Mouse (Mus musculus) gastrocnemius, postnatal 36 days (tissue): ENCODE measurements around the gene Axl. TPM values are rescaled to one million over a fixed set of nuclear protein-coding genes. Genes with fewer than 3 reads are reported as not detected.
"Not testable (repeated sequence)": the region's sequence is repeated elsewhere in the genome, so short reads cannot be mapped to it uniquely, and the experiment has no call there.

Experiments used
- DNase-seq, 2 experiments: peaks; one replicate each; pipeline ENCODE4 v3.0.0; 2022
- intact Hi-C: fragments of 180-260 bp; cut with DNase I; formaldehyde crosslinking; loops from one replicate; pipeline ENCODE4 v1.15.1; 2025
- total RNA-seq, 2 experiments: library from RNA; stranded (reverse); gene quantifications; 2 replicates each; pipeline ENCODE4 v1.2.3; 2021

Gene Axl
- total RNA-seq, 2 experiments from 2014 or later = 39.1 to 44.9 TPM

DNA sequence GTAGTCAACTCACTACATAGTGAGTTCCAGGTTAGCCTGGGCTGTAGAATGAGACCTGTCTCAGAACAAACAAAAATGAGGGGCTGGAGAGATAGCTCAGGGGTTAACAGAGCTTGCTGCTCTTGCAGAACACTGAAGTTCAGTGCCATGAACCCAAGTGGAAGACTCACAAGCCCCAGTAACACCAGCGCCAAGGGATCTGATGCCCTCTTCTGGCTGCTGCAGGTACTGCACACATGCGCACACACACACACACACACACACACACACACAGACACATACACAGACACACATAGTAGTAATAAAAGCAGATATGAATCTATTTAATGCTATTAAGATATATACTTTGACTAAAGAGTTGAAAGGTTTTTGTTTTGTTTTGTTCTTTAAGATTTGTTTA is 10.0 kb upstream of the Axl start:
- intact Hi-C loops = no loop called here
- no peak for DNase-seq

DNA sequence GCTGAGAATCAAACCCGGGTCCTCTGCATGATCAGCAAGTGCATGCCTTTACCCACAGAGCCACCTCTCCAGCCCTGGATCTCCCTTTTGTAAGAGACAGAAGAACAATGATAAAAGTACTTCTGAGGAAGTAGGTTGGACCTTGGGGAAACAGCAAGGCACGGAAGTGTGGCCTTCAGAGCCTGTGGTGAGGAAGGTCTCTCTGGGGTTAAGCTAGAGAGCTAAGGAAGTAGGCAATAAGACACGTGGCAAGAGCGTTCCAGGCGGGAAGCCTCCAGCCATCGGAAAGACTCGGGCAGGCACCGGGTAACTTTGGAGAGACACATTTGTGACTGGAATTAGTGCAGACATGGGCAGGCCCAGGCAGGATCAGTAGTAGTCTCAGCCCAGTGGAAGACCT is 6.3 kb upstream of the Axl start:
- no peak for DNase-seq
- intact Hi-C loops = no loop called here

DNA sequence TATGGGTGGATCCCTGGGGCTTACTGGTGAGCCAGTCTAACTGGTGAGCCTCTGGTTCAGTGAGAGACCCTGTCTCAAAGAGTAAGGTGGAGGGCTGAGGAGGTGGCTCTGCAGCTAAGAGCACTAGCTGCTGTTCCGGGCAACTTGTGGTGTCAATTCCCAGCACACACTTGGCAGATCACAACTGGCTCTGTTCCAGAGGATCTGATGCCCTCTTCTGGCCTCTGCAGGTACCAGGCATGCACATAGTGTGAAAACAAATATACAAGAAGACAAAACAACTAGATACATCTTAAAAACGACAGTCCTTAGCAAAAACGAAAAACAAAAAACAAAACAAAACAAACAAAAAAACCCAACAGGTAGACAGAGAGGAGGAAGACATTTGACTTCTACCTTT is 5.2 kb upstream of the Axl start:
- no peak for DNase-seq

DNA sequence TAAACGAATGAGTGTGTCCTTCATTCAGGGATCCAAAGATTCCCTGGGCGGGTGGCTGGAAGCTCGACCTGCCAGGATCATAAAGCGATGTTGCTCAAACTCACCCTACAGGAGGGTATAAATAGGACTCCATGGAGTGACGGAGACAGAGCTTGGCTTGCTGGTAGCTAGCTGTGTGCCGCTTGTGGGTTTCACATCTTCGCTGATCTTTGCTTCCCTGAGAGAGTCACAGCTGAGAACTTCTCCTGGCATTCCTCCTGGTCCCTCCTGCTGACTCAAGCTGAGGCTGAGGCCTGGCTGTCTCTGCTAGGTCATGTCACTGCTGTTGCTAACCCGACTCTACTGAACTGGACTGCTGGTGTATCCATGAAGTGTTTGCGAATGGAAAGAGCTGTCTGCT is 4.5 kb upstream of the Axl start:
- intact Hi-C loops, DNase-seq: not testable (repeated sequence)

More for the DNA sequence above, 5.2 kb upstream of the Axl start:
- intact Hi-C loops = no loop called here

DNA sequence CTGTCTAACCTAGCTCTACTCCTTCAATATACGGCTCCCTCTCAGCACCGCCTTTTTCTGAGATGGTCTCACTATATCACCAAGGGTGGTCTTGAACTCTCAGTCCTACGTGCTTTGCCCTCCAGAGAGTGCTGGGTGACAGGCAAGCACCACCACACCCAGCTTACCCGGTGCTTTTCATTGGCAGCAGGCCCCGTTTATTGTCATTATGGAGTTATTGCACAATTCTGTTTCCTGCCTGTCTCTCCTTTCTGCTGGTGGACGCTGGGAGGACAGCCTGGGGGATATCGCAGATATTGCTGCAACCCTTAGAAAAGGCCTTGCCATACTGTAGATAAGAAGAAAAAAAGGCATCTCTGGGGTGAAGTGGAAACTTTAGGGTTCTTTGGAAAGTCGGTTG is 2.1 kb upstream of the Axl start:
- intact Hi-C loops = loop anchor here (1.0 kb wide), 1 partner anchor 26 kb away; no protein-coding TSS in a partner anchor
- no peak for DNase-seq

DNA sequence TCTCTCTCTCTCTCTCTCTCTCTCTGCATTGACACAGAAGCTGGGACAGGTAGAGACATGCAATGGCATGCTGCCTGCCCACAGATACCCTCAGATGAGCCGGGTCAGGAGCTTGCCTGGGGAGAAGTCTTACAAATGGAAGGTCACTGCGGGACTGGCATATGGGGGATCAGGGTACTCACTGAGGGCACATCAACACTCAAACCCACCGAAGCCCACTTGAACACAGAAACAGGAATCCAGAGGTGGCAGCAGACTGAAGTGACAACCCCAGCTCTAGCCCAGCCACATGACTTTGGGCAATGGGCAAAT is 580 bp upstream of the Axl start:
- intact Hi-C loops = no loop called here
- DNase-seq = no peak

DNA sequence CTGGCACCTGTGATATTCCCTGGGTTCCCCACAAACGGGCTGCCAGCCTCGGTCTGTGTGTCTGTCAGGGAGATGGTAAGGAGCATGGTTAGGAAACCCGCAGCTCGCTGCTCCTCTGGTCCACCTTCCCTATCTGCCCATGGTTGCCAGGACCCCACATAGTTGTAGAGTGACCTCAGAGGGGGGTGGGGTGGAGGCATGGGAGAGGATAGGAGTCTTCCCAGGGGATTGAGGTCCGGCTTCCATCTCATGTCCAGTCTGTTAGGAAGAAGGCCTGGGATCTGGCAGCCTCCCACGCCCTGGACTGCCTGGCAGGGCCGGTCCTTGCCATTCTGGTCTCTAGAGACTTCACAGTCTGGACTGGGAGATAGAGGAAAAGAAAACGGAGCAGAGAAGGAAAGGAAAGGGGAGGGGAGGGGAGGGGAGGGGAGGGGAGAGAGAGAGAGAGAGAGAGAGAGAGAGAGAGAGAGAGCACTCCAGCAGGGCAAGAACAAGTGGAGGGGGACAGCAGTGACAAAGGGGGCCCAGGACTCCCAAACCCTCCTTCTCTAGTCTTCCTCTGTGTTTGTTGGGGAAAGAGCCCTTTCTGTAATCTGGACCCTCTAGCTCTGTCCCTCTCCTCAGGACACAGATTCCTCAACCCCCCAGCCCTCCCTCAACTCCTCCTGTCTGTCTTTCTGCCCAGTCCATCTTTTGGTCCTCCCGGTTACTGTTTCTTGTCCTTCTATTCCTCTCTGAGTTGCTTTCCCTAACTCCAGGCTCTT is 867 bp downstream of the Axl start:
- intact Hi-C loops = no loop called here
- DNase-seq = peak in 1 of 2 experiments; percentile 46

DNA sequence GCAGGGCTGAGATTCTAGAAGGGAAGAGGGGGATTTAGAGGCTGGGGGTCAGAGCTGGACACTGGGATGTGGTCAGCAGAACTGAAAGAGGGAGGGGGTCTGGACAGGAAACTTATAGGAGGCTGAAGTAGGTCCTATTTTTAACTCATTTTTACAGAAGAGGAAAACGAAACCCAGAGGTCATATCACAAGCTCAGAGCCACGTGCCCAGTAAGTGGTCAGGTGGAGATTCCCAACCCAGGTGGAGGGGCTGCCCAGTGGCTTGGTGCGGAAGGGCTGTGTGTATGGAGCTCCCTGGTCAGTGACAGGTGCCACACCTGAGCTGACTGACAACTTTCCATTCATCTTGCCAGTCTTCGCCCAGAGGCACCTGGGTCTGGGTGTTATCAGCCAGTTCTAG is 1.5 kb downstream of the Axl start:
- no peak for DNase-seq
- intact Hi-C loops = no loop called here

DNA sequence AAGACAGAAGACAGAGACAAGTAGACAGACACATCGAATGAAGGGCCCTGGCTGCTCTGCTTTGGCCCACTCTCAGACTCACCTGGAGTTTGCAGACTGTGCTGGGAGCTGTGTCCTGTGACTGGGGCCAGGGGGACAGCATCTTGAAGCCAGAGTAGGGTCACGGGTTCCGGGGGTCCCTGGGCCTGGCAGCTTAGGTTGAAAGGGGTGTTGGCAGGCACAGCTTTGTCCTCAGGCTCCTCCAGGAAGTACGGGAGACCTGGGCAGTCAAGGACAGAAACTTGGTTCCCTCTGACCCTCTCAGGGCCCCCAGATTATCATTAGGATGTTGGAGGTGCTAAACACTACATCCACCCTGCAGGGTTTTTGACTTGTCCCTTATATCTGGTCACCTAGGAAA is 2.8 kb downstream of the Axl start:
- intact Hi-C loops = no loop called here
- DNase-seq = no peak

DNA sequence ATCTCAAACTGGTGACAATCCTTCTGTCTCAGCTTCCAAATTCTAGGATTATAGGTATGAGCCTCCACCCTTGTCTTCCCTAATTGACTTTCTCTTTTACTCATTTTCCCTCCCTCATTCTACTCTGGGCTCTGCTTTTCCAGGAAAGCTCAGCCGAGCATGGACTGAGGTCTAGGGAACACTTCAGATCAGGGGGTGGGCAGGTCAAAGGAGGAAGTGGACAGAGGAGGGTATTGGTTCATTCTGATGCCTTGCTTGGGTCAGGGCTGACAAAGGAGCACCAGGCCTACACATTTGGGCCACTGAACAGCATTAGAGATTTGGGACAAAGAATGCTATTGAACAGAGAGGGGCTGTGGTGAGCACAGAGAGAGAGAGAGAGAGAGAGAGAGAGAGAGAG is 3.7 kb downstream of the Axl start:
- DNase-seq = no peak
- intact Hi-C loops = no loop called here

DNA sequence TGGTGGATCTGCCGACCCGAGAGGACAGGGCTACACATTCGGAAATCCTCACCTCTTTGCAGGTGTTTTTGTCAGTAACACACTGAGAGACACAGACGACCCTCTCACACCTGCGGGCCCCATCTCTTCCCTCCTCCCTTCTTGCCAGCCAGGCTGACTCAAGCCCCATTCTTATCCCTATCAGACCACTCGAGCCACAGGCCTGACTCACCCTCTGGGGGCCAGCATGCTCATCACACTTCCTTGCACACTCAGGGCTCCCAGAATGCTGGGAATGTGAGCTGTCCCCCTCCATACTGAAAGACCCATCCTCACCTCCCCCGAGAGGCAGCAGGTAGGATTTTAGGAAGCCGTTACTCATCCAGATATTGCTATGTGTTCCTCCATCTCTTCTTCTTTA is 4.8 kb downstream of the Axl start:
- no peak for DNase-seq
- intact Hi-C loops = no loop called here

DNA sequence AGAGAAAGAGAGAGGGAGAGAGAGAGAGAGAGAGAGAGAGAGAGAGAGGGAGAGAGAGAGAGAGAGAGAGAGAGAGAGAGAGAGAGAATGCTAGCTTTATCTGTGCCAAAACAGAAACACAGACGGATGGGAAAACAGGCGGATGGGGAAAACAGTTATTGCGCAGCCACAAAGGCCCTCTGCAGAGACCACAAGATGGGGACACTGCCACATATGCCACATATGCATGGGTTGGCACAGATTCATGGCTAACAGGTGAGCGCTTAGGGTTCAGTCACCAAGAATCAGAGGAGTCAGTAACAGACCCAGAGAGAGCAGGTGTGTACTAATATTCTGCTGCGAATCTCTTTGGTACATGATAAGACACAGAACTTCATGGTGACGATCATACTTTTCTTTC is 5.8 kb downstream of the Axl start:
- intact Hi-C loops = no loop called here
- DNase-seq = no peak

DNA sequence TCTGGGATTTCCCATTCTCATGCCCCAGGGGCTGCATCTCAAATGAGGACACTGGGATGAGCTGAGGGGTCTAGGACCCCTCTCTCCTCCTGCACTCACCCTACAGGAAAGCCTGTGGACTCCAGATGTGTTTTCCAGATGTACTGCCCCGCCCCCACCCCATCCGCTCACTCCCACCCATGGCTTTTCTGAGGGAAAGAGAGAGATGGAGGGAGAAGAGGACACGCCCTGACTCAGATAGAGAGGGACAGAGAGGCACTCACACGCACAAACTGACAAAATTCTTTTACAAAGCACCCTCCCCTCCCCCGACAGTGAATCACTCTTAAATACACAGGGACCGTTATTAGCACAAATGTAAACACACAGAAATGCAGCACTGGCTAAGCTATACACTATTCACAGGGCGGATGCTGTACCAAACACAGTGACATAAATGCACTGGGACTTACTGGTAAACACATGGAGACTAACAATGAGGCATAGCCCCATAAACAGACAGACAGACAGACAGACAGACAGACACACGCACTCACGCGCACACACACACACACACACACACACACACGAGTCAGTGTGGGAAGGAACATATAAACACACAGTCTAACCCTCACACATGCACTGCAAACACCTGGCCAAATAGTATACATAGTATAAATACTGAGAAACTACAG is 6.4 kb downstream of the Axl start:
- intact Hi-C loops = no loop called here

DNA sequence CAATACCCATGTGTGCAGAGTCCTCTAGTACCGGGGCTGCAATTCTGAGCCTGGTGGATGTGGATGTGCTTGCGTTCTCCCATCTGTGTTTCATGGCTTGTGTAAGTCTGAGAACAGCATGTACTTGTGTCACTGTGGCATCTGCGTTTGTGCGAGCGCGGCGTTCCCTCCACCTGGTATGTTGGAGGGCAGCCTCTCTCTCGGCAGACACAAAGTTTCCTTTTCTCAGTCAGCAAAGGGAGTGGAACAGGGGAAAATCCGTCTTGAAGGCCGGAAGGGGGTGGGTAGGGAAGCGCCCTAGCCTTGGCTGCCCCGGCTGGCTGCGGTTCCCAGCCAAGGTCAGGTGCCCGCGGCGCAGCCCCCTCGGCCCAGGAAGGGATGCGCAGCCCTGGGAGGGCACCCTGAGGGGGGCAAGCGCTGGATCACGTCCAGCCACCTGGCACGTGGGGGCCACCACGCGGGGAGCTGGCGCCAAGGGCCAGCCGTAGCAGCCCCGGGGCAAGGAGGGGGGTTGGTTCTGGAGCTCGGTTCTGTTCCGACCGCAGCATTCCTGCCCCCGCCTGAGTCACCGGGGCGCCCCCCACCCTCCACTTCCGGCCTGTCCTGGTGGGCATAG is 7.1 kb downstream of the Axl start:
- intact Hi-C loops = no loop called here
- peak in 1 of 2 experiments; percentile 34 for DNase-seq

More for the DNA sequence above, 6.4 kb downstream of the Axl start:
- no peak for DNase-seq

DNA sequence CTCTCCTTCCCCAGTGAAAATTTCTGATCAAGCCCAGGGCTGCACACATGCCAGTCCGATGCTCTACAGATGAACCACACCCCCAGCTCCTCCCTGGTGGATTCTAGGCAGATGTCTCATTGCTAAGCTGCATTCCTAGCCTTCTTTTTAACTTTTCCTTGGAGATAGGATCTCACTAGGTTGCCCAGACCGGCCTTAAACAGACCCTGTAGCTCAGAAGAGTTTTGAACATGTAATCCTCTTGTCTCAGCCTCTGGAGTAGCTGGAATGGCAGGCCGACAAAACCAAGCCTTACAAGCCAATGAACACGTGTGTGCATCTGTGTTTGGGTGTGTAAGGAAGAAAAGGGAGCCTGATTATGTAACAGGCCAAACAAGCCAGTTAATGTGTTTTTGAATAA is 7.8 kb downstream of the Axl start:
- intact Hi-C loops = no loop called here
- DNase-seq = no peak

DNA sequence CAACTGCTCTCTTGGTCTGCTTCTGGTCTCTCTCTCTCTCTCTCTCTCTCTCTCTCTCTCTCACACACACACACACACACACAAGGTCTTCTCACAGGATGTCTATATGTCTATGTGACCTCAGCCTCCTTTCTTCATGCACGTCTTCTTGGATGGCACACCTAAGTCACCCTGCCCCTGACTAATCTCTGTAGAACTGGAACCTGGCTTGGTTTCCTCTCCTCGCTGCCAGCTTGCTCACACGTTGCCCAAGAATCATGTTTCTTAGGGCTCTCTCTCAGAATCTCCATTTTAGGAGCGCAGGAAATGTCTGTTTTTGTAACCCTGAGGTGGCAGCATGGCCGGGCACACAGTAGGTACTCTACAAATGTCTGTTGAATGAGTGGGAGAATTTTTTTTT is 8.5 kb downstream of the Axl start:
- DNase-seq = no peak

DNA sequence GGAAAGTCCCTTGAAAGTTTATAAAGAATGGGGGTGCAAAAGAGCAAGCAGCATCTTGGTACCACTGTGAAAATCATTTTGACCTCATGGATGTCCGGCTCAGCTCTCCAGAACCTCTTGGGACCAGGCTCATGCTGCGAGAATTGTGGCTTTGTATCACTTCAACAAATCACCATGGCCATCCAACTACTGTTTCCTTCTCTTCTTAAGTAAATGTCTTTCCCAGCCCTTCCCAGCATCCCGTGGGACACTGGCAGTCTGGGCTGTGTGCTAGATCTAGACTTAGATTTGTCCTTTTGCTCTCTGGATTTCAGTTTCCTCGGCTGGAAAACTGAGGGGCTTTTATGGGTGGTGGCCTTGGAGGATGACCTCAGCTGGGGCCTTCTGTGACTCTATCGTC is 20.3 kb downstream of the Axl start:
- DNase-seq = no peak
- intact Hi-C loops = no loop called here

More for the DNA sequence above, 8.5 kb downstream of the Axl start:
- intact Hi-C loops = no loop called here

DNA sequence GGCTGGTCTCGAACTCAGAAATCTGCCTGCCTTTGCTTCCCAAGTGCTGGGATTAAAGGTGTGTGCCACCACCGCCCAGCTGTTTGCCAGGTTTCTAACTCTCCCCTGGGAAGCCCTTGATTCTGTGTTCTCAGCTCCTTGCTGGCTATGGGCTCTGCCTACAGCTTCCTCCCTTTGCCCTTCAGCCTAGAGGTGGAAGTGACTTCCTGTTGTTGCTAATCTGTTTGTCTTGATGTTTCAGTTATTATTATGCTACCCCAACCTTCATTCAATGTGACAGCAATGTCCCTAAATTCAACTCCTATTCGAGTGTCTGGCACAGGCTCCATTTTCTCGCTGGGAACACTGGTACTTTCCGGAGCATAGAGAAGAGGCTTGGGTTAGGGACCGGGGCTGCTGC is 22.4 kb downstream of the Axl start:
- no peak for DNase-seq
- intact Hi-C loops = no loop called here

DNA sequence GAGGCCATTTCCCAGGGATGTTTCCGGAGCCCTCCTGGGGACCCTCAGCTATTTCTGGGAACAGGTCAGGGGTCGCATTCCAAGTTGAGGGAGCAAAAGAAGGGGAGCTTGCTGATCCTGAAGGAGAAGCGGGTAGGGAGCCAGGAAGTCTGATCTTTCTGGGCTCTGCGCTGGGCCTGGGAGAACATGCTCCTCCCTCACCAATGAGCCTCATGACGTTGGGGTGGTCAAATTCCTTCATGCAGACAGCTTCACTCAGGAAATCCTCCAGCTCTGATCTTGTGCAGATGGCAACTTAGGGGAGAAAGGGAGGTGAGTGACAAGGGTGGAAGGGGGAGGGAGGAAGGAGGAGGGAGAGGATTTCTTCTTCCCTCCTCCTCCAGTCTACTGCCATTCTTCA is 24.3 kb downstream of the Axl start:
- intact Hi-C loops = loop anchor here (1.0 kb wide), 1 partner anchor 27 kb away; no protein-coding TSS in a partner anchor
- no peak for DNase-seq

DNA sequence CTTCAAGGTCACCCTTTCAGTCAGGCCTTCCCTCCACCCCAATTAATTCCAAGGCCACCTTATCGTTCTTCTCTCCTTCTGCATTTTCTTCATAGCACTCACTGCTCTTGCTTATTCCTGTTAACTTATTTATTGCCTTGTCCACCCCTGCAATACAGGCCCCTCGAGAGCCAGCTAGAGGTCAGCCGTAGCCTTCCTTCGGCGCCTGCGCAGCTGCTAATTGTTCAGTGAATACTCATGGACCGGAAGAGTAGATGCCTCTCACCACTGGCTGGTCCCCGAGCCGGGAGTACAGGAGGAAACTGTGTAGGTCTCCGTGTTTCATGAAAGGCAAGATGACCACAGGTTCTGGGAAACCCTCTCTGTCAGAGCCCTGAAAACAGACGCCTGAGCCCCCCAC is 24.8 kb downstream of the Axl start:
- no peak for DNase-seq
- intact Hi-C loops = loop anchor here (1.0 kb wide), 1 partner anchor 28 kb away; no protein-coding TSS in a partner anchor

DNA sequence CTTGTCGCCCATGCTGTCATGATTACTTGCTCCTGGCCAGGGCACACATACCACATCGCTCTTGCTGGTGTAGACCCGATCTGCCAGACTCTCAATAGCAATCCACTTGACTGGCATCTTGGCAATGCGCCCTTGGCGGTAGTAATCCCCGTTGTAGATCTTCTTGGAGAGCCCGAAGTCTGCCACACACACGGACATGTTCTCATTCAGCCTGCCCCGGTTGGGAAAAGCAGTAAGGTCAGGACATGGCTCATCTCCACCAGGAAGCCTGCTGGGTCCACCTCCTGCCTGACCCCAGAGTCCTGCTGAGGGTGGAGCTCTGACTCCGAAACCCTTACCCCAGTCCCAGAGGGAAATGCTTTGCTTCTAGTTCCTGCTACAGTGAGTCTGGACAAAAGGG is 27.2 kb downstream of the Axl start:
- intact Hi-C loops = loop anchor here (2.0 kb wide), 1 partner anchor 15 kb away; no protein-coding TSS in a partner anchor
- no peak for DNase-seq

DNA sequence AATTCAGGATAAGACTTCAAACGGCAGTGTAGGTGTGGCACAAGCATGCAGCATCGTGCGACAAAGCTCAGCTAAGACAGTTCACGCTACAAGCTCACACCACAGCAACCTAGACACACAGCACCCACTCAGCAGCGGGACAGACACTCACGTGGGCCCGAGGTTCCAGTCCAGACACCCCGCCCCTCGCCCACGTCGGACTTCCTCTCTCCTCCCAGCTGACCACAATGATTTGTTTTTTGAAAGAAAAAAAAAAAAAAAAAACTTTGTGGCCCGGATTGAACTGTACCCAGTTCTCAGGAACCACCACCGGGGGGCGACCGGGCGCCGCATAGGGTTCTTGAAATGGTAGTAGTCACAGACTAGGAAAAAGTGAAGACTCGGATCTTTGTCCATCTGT is 32.5 kb downstream of the Axl start:
- intact Hi-C loops = loop anchor here (1.0 kb wide), 1 partner anchor 49 kb away; no protein-coding TSS in a partner anchor
- peak; percentile 88 to 91 for DNase-seq
